Mouse (Mus musculus) macrophage (primary cell): ENCODE measurements around the gene Txnrd1. TPM values are rescaled to one million over a fixed set of nuclear protein-coding genes. Genes with fewer than 3 reads are reported as not detected.
A peak's percentile ranks its signal among the peaks of the same experiment; 100 is the strongest.

Experiments
- H3K27ac ChIP-seq: fragments of 350-480 bp; formaldehyde crosslinking; 2 replicates; pipeline ENCODE4 v1.9.0; 2021
- H3K36me3 ChIP-seq: fragments of 350-480 bp; formaldehyde crosslinking; 2 replicates; pipeline ENCODE4 v1.9.0; 2021; ENCODE audit errors: inconsistent target
- H3K4me3 ChIP-seq: fragments of 350-480 bp; formaldehyde crosslinking; 2 replicates; pipeline ENCODE4 v1.9.0; 2021; ENCODE audit errors: inconsistent target
- H3K79me2 ChIP-seq: fragments of 350-480 bp; formaldehyde crosslinking; 2 replicates; pipeline ENCODE4 v1.9.0; 2021; ENCODE audit errors: inconsistent target
- WGBS: methylation state at CpG from one replicate; pipeline ENCODE4 v1.1.7; 2026; ENCODE audit warnings: inconsistent platforms; ENCODE audit not compliant: missing documents; 5-methylcytosine and 5-hydroxymethylcytosine counted together
- polyA plus RNA-seq: library from polyadenylated mRNA; stranded (reverse); fragments of 250-400 nt; gene quantifications from 3 replicates; pipeline ENCODE4 v1.2.4, GENCODE M21; 2018; ENCODE audit warnings: inconsistent platforms

The Txnrd1 gene
- polyA plus RNA-seq, 1 experiment from 2014 or later, result 96.0 TPM

DNA sequence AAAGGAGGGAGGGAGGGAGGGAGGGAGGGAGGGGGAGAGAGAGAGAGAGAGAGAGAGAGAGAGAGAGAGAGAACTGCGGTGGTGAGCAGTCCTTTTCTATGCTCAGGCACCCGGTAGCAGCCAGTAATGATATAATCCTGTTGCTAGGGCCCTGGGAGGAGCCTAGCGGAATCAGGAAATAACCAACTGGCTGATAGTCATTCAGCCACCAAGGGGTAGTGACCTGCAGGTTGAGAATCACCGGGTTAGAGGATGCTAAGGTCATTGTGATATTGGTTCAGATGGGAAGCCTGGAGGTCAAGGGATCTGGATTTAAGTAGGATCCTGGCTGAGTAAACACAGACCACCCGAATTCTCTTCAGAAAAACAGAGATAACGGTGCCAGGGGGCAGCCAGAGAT is 25.6 kb upstream of the Txnrd1 start:
- Histone ChIP-seq H3K79me2 (no peaks in the 10 kb centered on the region), H3K27ac (no peak overlapping the region), H3K4me3 (no peak overlapping the region), H3K36me3 (no peaks in the 10 kb centered on the region)
- WGBS, result 27% methylated on average over 6 of the region's 6 CpGs

DNA sequence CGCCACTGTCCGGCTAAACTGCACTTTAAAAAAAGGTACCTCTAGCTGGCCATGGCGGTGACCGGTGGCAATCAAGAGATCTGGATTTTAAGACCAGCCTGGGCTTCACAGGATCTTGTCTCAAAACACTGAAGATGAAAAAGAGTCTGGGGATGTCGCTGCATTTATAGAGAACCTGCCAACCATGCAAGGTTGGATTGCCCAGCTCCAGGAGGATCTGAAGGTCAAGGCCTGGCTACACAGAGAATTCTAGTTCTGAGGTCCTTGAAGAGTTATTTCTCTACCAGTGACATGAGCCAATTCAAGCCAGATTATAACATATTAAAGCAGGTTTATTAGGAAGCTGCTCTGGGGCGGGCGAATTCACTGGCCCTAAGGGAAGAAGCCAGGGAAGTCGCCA is 24.9 kb upstream of the Txnrd1 start:
- no peak overlapping the region for H3K4me3 ChIP-seq
- H3K36me3 ChIP-seq, result no peaks in the 10 kb centered on the region
- 98% methylated on average over 7 of the region's 8 CpGs for WGBS
- H3K79me2 ChIP-seq, result no peaks in the 10 kb centered on the region
- no peak overlapping the region for H3K27ac ChIP-seq

DNA sequence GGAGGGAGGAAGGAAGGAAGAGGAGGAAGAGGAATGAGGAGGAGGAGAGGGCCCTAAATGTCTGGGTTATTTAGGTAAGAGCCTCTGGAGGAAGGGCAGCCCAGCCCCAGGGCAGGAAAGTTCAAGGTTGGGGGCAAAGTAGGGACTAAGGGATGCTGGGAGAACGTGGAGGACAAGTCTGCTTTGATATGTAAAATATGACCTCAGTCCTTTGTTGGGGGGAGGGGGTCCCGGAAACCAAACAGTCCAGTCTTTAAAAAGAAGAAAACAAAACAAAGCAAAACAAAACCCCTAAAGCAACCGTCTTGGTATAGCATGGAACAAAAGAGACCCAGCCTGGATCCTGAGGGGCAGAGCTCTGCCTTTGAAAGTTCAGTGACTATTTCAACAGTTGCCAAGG is 24.4 kb upstream of the Txnrd1 start:
- Histone ChIP-seq H3K4me3 (no peak overlapping the region), H3K79me2 (no peaks in the 10 kb centered on the region), H3K27ac (no peak overlapping the region), H3K36me3 (no peaks in the 10 kb centered on the region)
- 86% methylated on average over 3 of the region's 3 CpGs for WGBS

DNA sequence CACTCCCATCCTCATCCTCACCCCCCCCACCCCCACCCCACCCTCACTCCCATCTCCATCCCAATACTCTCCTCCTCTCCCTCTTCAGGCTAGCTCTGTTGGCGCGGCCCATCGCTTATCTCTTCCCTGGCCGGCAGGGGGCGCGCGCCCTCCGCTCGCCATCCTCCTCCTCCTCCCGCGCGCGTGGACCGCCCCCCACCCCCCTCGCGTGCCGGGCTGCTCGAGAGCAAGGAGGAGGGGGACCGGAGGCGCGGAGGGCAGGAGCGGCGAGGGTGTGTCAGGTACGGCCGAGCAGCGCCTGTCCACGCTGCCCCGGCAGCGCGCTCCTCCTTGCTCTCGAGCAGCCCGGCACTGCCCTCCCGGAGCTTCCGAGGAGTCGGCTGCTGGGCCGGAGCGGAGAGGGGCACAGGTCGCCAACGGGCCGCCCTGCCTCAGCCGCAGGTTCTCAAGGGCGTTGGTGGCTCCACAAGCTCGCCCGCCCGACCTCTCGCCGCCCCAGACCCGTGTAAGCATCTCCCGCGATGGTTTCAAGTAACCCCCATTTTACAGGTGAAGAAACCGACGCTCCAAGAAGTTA is 21.8 kb upstream of the Txnrd1 start:
- H3K4me3 ChIP-seq, result no peak overlapping the region
- no peaks in the 10 kb centered on the region for H3K36me3 ChIP-seq
- no peaks in the 10 kb centered on the region for H3K79me2 ChIP-seq
- H3K27ac ChIP-seq, result no peak overlapping the region
- WGBS, result 11% methylated on average over 27 of the region's 52 CpGs

DNA sequence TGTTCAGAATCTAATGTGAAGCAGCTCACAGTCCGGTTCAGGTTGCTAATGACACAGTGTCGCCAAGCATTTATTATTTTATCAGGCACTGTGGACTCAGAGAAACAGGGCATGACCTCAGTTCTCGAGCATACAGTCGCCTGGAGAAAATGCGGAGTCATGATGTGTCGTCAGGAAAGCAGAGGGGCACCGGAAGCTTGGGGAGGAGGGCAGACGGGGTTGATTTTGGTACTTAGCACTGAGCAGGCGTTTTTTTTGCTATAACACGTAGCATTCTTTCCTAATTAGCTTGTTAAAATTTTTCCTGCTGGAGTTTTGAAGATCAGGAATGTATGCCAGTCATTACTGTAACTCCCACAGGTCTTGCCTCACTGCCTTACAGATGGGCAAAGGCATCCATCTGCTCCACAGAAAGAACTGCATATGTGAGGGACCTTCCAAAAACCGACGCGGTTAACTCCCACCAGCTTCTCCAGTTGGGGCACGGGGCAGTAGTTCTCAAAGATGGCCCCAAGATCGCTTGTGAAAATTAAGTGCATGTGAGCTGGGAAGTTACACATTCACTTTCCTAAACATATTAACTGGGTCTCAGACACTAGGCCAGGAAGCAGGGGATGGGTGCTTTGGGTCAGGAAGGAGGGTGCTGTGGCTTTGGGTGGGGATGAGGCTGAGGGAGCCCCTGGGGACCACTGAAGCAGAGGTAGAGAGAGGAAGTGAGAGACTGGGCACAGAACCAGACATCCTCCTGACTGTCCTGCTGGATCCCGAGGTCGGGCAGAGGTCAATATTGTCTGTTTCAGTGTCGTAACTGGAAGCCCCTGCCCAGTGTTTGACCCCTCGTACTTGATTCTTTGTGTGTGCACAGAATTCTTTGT is 19.4 kb upstream of the Txnrd1 start:
- no peaks in the 10 kb centered on the region for H3K36me3 ChIP-seq
- H3K4me3 ChIP-seq, result no peak overlapping the region
- no peaks in the 10 kb centered on the region for H3K79me2 ChIP-seq
- peak overlapping the region; percentile 76 for H3K27ac ChIP-seq
- 4% methylated on average over 17 of the region's 19 CpGs for WGBS

DNA sequence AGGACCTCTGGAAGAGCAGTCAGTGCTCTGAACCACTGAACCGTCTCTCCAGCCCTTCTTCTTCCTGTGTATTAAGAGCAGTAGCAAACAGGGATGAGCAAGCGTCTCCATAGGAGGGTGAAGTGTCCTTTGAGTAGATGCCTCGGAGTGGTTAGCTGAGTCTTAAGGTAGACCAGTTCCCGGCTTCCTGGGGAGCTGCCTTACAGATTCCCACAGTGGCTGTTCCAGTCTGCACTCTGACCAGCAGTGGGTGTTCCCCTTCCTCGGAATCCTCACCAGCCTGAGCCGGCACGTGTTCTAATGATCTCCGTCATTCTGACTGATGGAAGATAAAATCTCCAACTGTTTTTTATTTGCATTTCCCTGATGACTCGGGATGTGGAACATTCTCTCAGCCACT is 17.3 kb upstream of the Txnrd1 start:
- 96% methylated on average over 7 of the region's 9 CpGs for WGBS

DNA sequence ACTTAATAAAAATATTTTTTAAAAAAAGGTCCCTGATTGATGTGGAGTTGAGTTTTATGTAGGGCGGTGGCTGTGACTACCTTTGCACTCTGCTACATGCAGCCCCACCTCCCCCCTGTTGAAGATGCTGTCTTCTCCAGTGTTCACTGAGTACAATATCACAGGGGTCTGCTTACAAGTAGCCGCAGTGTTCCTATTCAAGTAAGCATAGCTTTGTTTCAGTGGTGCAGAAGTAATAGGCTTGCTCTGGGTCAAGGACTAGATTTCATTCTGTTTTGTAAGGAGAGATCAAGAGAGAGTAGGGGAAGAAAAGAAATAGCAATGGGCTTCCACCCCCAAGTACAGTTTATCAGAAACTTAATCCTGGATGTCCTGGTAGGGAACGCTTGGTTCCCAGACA is 16.2 kb upstream of the Txnrd1 start:
- Histone ChIP-seq H3K79me2 (no peaks in the 10 kb centered on the region), H3K4me3 (no peak overlapping the region), H3K27ac (no peak overlapping the region), H3K36me3 (no peaks in the 10 kb centered on the region)
- WGBS, result 90% methylated on average over 3 of the region's 3 CpGs

More for the DNA sequence above, 17.3 kb upstream of the Txnrd1 start:
- Histone ChIP-seq H3K36me3 (no peaks in the 10 kb centered on the region), H3K79me2 (no peaks in the 10 kb centered on the region), H3K4me3 (no peak overlapping the region), H3K27ac (no peak overlapping the region)

DNA sequence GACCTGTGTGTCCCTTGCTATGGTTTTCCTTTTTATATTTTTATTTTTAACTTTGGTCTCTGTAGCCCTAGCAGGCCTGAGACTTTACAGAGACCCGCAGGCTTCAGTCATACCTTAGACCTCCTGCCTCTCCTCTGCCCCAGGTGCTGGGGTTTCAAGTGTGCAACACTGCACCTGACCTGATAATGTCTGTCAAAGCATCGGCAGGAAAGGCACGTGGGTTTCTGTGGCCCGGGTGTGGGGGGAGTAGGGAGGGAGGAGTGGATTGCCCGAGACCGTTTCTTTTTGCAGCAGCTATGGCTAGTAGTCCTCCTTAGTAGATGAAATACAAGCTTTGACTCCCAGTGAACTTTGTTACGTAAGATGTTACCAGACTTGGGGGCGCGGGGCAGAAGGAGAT is 15.8 kb upstream of the Txnrd1 start:
- 35% methylated on average over 9 of the region's 9 CpGs for WGBS
- Histone ChIP-seq H3K27ac (no peak overlapping the region), H3K36me3 (no peaks in the 10 kb centered on the region), H3K79me2 (no peaks in the 10 kb centered on the region), H3K4me3 (no peak overlapping the region)

DNA sequence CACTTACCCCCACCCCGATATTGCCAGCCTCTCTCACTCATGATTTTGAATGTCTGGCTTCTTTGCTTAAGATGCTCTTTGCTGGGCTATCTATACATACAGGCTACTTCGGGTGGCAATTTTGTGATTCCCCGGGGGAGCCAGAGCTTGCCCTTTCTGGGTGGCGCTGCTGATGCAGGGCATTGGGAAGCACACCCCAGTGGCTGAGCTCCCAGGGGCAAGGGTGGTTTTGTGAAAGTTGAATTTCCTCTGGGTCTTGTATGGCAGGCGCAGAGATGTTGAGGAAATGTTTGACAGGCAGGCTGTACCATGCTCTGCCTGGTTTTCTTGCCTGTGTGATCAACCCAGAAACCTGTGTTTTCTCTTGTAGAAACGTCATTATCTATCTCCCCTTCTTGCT is 15.1 kb upstream of the Txnrd1 start:
- no peak overlapping the region for H3K27ac ChIP-seq
- no peak overlapping the region for H3K4me3 ChIP-seq
- no peaks in the 10 kb centered on the region for H3K36me3 ChIP-seq
- 70% methylated on average over 6 of the region's 6 CpGs for WGBS
- no peaks in the 10 kb centered on the region for H3K79me2 ChIP-seq

DNA sequence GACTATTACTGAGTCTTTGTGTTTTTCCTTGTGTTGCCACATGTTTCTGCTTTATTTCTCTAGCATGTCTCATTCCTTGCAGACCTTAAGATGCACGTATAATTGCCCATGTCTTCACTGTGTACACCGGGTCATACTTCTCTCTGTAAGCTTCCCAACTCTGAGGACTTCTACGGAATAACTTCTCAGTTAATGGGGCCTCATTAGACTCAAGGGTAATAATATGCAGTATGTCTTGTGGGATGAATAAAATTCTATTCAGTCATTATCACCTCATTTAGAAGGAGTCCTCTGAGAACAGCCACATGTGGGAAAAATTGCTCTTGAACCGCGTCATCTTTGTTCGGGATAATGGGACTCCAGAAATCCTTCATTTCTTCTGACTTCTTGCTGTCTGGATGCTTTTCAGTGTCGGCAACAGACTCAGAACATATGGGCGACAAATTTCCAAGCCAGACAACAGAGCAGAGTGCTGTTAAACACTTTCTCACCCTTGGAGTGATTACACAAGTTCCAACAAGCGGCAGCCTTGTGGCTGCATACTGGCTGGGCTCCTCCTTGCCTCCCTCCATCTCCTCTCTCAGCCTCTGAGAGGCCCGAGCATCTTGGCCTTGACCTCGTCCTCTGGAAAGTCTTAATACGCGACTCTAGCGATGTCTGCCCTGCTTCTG is 10.5 kb upstream of the Txnrd1 start:
- WGBS, result 96% methylated on average over 14 of the region's 14 CpGs
- no peak overlapping the region for H3K27ac ChIP-seq

DNA sequence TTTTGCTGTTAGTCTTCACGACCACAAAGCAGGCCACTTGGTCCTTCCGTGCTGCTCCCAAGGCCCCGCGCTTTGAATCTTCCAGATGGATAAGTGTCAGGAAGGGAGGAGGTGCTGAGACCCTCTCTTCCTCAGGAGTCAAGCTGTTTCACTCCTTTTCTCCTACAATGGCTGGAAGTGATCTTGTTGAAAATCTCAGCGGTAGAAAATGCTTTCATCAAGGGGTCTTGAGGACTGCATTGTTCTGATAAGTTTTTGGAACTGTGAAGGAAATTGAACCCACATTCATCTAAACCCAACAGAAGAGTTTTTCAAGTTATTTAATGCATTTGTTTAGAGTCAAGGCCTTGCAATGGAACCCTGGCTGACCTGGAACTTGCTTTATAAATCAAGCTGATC is 10.0 kb upstream of the Txnrd1 start:
- Histone ChIP-seq H3K27ac (no peak overlapping the region), H3K79me2 (no peaks in the 10 kb centered on the region), H3K36me3 (no peaks in the 10 kb centered on the region), H3K4me3 (no peak overlapping the region)
- 88% methylated on average over 5 of the region's 5 CpGs for WGBS

More for the DNA sequence above, 10.5 kb upstream of the Txnrd1 start:
- Histone ChIP-seq H3K4me3 (no peak overlapping the region), H3K79me2 (no peaks in the 10 kb centered on the region), H3K36me3 (no peaks in the 10 kb centered on the region)

DNA sequence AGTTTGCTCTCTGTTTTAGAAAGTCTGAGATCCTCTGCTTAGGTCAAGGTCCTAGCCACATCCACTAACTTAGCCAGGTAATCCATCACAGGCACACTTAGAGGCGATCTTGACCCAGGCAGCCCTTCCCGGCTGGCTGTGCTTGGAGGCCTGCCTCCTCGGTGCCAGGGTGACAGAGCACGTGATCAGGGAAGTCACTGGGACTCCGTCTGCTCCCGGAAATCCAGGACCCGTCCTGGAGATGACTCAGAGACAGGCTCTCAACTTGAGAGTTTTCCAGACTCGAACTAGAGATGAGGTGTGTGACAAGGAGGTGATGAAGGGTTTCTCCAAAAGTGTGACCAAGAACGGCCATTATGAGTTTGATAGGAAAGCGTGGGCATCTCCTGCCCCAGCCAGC is 9.2 kb upstream of the Txnrd1 start:
- Histone ChIP-seq H3K4me3 (no peak overlapping the region), H3K27ac (no peak overlapping the region), H3K79me2 (no peaks in the 10 kb centered on the region), H3K36me3 (no peaks in the 10 kb centered on the region)
- WGBS, result 93% methylated on average over 10 of the region's 10 CpGs

DNA sequence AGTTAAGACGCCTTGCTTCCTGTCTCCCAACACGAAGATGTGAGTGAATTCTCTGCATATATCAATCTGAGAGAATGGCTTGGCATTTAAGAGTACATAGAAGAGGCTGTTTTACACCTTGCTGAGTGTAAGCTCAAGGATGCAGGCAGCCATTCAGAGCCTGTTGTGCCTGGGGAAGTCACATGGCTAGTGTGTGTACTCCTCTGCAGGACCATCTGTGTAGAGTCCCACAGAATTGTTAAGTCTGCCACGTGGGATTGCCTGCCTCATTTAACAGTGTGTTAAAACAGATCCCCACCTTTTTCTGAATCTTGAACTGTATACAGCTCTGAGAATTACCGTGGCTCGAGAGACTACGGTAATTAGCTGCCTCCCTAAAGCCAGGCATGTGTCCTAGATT is 7.2 kb upstream of the Txnrd1 start:
- Histone ChIP-seq H3K79me2 (no peaks in the 10 kb centered on the region), H3K4me3 (no peak overlapping the region), H3K27ac (no peak overlapping the region), H3K36me3 (no peaks in the 10 kb centered on the region)
- 70% methylated on average over 6 of the region's 6 CpGs for WGBS

DNA sequence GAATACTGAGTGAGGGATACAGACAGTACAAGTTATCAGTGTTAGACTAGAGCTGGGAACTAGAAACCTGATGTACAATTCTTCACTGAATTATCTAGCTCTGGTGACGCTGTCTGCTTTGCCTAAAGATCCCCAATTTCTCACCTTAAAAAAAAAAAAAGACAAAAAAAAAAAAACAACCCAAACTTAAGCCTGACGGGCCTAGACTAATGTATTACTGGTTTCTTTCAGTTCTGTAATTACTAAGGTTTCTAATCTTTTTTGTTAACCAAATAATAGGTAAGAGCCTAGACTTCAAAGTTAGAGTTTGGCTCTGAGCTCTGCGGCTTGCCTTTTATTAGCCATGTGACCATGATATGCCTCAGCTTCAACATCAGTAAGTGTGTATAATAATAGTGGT is 2.1 kb downstream of the Txnrd1 start:
- Histone ChIP-seq H3K36me3 (no peaks in the 10 kb centered on the region), H3K4me3 (no peak overlapping the region), H3K79me2 (no peaks in the 10 kb centered on the region), H3K27ac (no peak overlapping the region)
- 97% methylated on average over 3 of the region's 3 CpGs for WGBS

DNA sequence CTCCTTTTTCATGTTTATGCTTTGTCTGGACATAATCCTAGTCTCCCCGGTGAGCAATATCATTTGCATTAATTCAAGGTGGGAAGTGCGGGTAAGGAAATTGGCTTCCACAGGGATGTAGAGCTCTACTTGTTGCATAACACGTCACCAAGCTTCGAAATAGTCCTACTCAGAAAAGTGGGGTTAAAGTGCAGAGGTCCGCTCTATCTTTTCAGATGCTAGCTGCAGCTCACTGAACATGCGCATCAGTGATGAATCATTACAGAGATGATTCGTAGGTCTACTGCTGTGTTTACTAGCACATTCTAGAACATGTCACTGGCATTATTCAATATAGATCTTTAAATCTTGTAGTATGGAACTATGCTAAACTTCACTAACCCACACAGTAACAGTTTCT is 4.6 kb downstream of the Txnrd1 start:
- WGBS, result 82% methylated on average over 7 of the region's 7 CpGs
- no peak overlapping the region for H3K4me3 ChIP-seq
- H3K79me2 ChIP-seq, result no peaks in the 10 kb centered on the region
- H3K27ac ChIP-seq, result no peak overlapping the region
- no peaks in the 10 kb centered on the region for H3K36me3 ChIP-seq
